Mouse (Mus musculus) brain, embryonic 14.5 days (tissue): ENCODE data around the gene Smo.

Experiments
- CTCF ChIP-seq: fragments of 200-500 bp; IDR thresholded peaks from 2 replicates; pipeline ENCODE4 v1.5.1; 2012; ENCODE audit warnings: inconsistent platforms, mild to moderate bottlenecking, moderate library complexity, borderline replicate concordance; ENCODE audit not compliant: insufficient read depth, insufficient read length; ENCODE audit errors: extremely low read depth
- POLR2A ChIP-seq: fragments of 200-500 bp; IDR thresholded peaks from 2 replicates; pipeline ENCODE4 v1.6.1; 2012; ENCODE audit warnings: mild to moderate bottlenecking, inconsistent platforms, borderline replicate concordance; ENCODE audit not compliant: poor library complexity, insufficient read depth, insufficient read length, severe bottlenecking; ENCODE audit errors: extremely low read depth

DNA sequence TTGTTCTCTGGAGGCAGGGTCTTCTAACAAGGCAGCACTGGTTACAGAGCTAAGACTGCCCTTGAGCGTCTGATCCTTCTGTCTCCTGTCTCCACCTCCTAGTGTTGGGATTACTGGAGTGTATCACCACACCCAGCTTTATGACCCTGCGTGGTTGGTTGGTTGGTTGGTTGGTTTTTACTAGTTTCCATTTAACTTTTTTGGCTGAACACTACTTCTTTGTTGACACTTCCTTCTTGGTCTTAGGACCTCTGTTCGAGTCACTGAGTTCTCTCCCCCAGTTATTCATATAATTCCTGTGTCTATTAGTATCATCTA, 41.9 kb downstream of the Smo start:
- TF ChIP-seq CTCF (no peak), POLR2A (no peak)
